Mouse (Mus musculus) lung, postnatal 0 days (tissue): ENCODE results near the gene Slc7a5. TPM values are rescaled to one million over a fixed set of nuclear protein-coding genes. Genes with fewer than 3 reads are reported as not detected.

Experiments
- ATAC-seq: fragments of 200-750 bp; cut with Nextera tagmentation; 2 replicates; pipeline ENCODE4 v1.8.0; 2017; ENCODE audit warnings: moderate library complexity
- DNase-seq: peaks from one replicate; pipeline ENCODE4 v3.0.0-alpha.2; 2016; ENCODE audit warnings: low spot score
- H3K27ac ChIP-seq: fragments of 300-500 bp; sonication (generic); 2 replicates; pipeline ENCODE4 v1.5.1; 2014; ENCODE audit warnings: antibody characterized with exemption, mild to moderate bottlenecking, low read length, mixed read lengths
- H3K27me3 ChIP-seq: fragments of 300-500 bp; sonication (generic); replicated peaks from 2 replicates; pipeline ENCODE4 v1.6.1; 2014; ENCODE audit warnings: low read length, mixed read lengths; ENCODE audit not compliant: insufficient read depth
- H3K36me3 ChIP-seq: fragments of 300-500 bp; sonication (generic); 2 replicates; pipeline ENCODE4 v1.6.1; 2014; ENCODE audit warnings: low read length, mixed read lengths; ENCODE audit not compliant: insufficient read depth
- H3K4me1 ChIP-seq: fragments of 300-500 bp; sonication (generic); 2 replicates; pipeline ENCODE4 v1.6.1; 2014; ENCODE audit warnings: antibody characterized with exemption, low read depth, low read length, mixed read lengths; ENCODE audit not compliant: insufficient read depth
- H3K4me2 ChIP-seq: fragments of 300-500 bp; sonication (generic); replicated peaks from 2 replicates; pipeline ENCODE4 v1.6.1; 2014; ENCODE audit warnings: low read depth, mild to moderate bottlenecking, low read length, moderate library complexity, mixed read lengths
- H3K4me3 ChIP-seq: fragments of 300-500 bp; sonication (generic); 2 replicates; pipeline ENCODE4 v1.5.1; 2014; ENCODE audit warnings: low read depth, low read length
- H3K9ac ChIP-seq: fragments of 300-500 bp; sonication (generic); replicated peaks from 2 replicates; pipeline ENCODE4 v1.6.1; 2014; ENCODE audit warnings: low read depth, mild to moderate bottlenecking
- H3K9me3 ChIP-seq: fragments of 300-500 bp; sonication (generic); 2 replicates; pipeline ENCODE4 v1.6.1; 2016; ENCODE audit warnings: low read length, mixed read lengths
- CTCF ChIP-seq: IDR thresholded peaks from 2 replicates; pipeline ENCODE4 v1.5.1; 2016; ENCODE audit warnings: antibody characterized with exemption, mild to moderate bottlenecking
- EP300 ChIP-seq: IDR thresholded peaks from 2 replicates; pipeline ENCODE4 v1.6.1; 2016; ENCODE audit warnings: antibody characterized with exemption, mild to moderate bottlenecking, control low read depth
- WGBS: fragments of 180-500 bp; shearing (Covaris S2); extraction: QIAGEN DNeasy Blood & Tissue Kit; methylation state at CpG from one replicate; pipeline ENCODE4 v1.1.7; 2014; 5-methylcytosine and 5-hydroxymethylcytosine counted together
- polyA plus RNA-seq: library from polyadenylated mRNA; unstranded; fragments of >200 nt; fragmentation: Nextera tagmentation; extraction: Ambion mirVana; gene quantifications from 2 replicates; pipeline ENCODE4 v1.2.1, GENCODE M21; 2015

Slc7a5 gene
- polyA plus RNA-seq, 1 experiment from 2014 or later: 7.5 TPM

- Histone ChIP-seq H3K9me3 (no peaks in the 10 kb centered on the region), H3K4me3 (no peak overlapping the region), H3K4me1 (peaks cover 14% of the 10 kb centered on the region), H3K4me2 (no peak overlapping the region), H3K27me3 (no peaks in the 10 kb centered on the region), H3K36me3 (no peaks in the 10 kb centered on the region), H3K27ac (no peak overlapping the region), H3K9ac (no peak overlapping the region)
- TF ChIP-seq EP300: no peak
- TF ChIP-seq CTCF: no peak
- ATAC-seq (no peak), DNase-seq (no peak)
- 82% methylated on average over 6 of the region's 6 CpGs for WGBS
These were observed 3.9 kb upstream of the Slc7a5 start for GRCm38 (mm10) chr8:121911400-121911799.

- TF ChIP-seq EP300: no peak
- TF ChIP-seq CTCF: peak; percentile 82
- no peak overlapping the region for H3K4me3 ChIP-seq
- no peak overlapping the region for H3K27ac ChIP-seq
- no peaks in the 10 kb centered on the region for H3K27me3 ChIP-seq
- no peak overlapping the region for H3K4me2 ChIP-seq
- no peaks in the 10 kb centered on the region for H3K9me3 ChIP-seq
- H3K36me3 ChIP-seq: no peaks in the 10 kb centered on the region
- H3K4me1 ChIP-seq: peaks cover 19% of the 10 kb centered on the region
- DNase-seq (peak; percentile 71), ATAC-seq (no peak)
- no peak overlapping the region for H3K9ac ChIP-seq
- 5% methylated on average over 6 of the region's 6 CpGs for WGBS
These were observed 2.2 kb upstream of the Slc7a5 start for GRCm38 (mm10) chr8:121909663-121910062.

- WGBS: 47% methylated on average over 8 of the region's 8 CpGs
- DNase-seq: peak; percentile 75
These were observed 1.7 kb upstream of the Slc7a5 start for GRCm38 (mm10) chr8:121909148-121909541.

GRCm38 (mm10) chr8:121908378-121909147, 1.1 kb upstream of the Slc7a5 start:
- H3K9me3 ChIP-seq: no peaks in the 10 kb centered on the region
- H3K27me3 ChIP-seq: no peaks in the 10 kb centered on the region
- H3K27ac ChIP-seq: no peak overlapping the region
- no peak for DNase-seq
- H3K4me3 ChIP-seq: no peak overlapping the region
- H3K4me1 ChIP-seq: peaks cover 19% of the 10 kb centered on the region
- no peak overlapping the region for H3K4me2 ChIP-seq
- H3K9ac ChIP-seq: no peak overlapping the region
- no peak for ATAC-seq
- WGBS: 30% methylated on average over 8 of the region's 8 CpGs
- no peaks in the 10 kb centered on the region for H3K36me3 ChIP-seq
- no peak for TF ChIP-seq CTCF
- TF ChIP-seq EP300: no peak

More at GRCm38 (mm10) chr8:121909148-121909541, 1.7 kb upstream of the Slc7a5 start:
- Histone ChIP-seq H3K9ac (no peak overlapping the region), H3K27ac (no peak overlapping the region), H3K9me3 (no peaks in the 10 kb centered on the region), H3K4me2 (no peak overlapping the region), H3K27me3 (no peaks in the 10 kb centered on the region), H3K36me3 (no peaks in the 10 kb centered on the region), H3K4me1 (peaks cover 19% of the 10 kb centered on the region), H3K4me3 (no peak overlapping the region)
- ATAC-seq: peak; percentile 23
- TF ChIP-seq EP300: no peak
- TF ChIP-seq CTCF: no peak; the same call in 1 of the 2 replicates

GRCm38 (mm10) chr8:121906542-121907512, 667 bp downstream of the Slc7a5 start:
- ATAC-seq (peak; percentile 6), DNase-seq (peak; percentile 84)
- Histone ChIP-seq H3K4me2 (peak overlapping the region; percentile 98), H3K36me3 (no peaks in the 10 kb centered on the region), H3K4me1 (peaks cover 19% of the 10 kb centered on the region), H3K9ac (0 out of 2 replicates have a peak overlapping the region, but pooled peaks have one; percentile 8), H3K27me3 (no peaks in the 10 kb centered on the region), H3K27ac (no peak overlapping the region), H3K4me3 (peak overlapping the region; percentile 67), H3K9me3 (no peaks in the 10 kb centered on the region)
- TF ChIP-seq CTCF: no peak
- no peak for TF ChIP-seq EP300
- 1% methylated on average over 61 of the region's 72 CpGs for WGBS

- Histone ChIP-seq H3K36me3 (no peaks in the 10 kb centered on the region), H3K9me3 (no peaks in the 10 kb centered on the region), H3K27me3 (no peaks in the 10 kb centered on the region), H3K4me3 (peak overlapping the region; percentile 67; the same call in 1 of the 2 replicates), H3K4me2 (peak overlapping the region; percentile 98), H3K4me1 (peaks cover 19% of the 10 kb centered on the region), H3K9ac (no peak overlapping the region), H3K27ac (no peak overlapping the region)
- WGBS: 8% methylated on average over 5 of the region's 5 CpGs
- ATAC-seq (no peak), DNase-seq (no peak)
- no peak for TF ChIP-seq EP300
- TF ChIP-seq CTCF: no peak
These were observed 1.6 kb downstream of the Slc7a5 start for GRCm38 (mm10) chr8:121905864-121906263.
